In the genomic region with DNA sequence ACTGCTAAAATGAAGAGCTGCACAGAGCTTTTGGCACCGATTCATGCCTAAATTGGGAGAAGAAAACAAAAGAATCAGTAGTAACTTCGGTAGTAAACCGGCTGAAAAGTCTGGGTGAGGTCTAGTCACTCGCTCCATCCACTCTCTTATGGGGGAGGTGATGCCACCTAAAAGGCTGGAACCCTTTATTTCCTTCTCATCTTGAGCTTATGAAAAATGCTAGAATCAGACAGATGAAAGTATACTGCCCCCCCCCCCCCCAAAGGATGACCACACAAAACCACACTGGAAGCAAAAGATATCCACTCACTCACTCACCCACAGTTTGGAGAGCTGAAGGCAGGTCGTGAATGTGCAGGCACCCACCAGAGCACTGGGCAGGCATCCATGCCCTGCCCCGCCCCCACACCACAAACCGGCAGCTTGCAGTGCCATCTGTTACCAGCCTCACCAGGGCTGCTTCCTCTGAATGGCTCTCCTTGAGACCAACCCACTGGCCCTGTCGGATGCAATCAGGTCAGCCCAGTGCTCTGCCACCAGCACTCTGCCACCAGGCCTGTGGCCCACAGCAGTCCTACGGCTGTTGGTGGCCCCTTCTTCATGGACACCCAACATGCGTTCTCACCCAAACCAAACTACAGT, we compare ENCODE assay signal across 8 mouse cellular contexts. TPM values are rescaled to one million over a fixed set of nuclear protein-coding genes. Genes with fewer than 3 reads are reported as not detected.
A peak's percentile ranks its signal among the peaks of the same experiment; 100 is the strongest.
DNase-seq lines count a peak whose midpoint lies in the region; ATAC-seq lines count a peak whose summit lies in the region.

No protein-coding gene starts in this region.

- 0 out of 2 replicates have a peak overlapping the region, but pooled peaks have one; percentile 2 for H3K9ac ChIP-seq in lung, embryonic 15.5 days
- H3K9ac ChIP-seq in forebrain, embryonic 15.5 days (replicated peaks), result no peak overlapping the region
- no peak overlapping the region for H3K9ac ChIP-seq in stomach, embryonic 15.5 days

- peaks cover 97% of the 10 kb centered on the region for H3K4me1 ChIP-seq in lung, embryonic 15.5 days
- peaks cover 70% of the 10 kb centered on the region for H3K4me1 ChIP-seq in forebrain, embryonic 15.5 days
- H3K4me1 ChIP-seq in midbrain, embryonic 10.5 days, result peaks cover 94% of the 10 kb centered on the region
- peaks cover 64% of the 10 kb centered on the region for H3K4me1 ChIP-seq in stomach, embryonic 15.5 days

- H3K9me3 ChIP-seq in lung, embryonic 15.5 days, result no peaks in the 10 kb centered on the region
- H3K9me3 ChIP-seq in forebrain, embryonic 15.5 days, result no peaks in the 10 kb centered on the region
- no peaks in the 10 kb centered on the region for H3K9me3 ChIP-seq in midbrain, embryonic 10.5 days (replicated peaks)
- H3K9me3 ChIP-seq in stomach, embryonic 15.5 days, result no peaks in the 10 kb centered on the region

- peak overlapping the region; percentile 49 for H3K27ac ChIP-seq in lung, embryonic 15.5 days
- peak overlapping the region; percentile 71 for H3K27ac ChIP-seq in forebrain, embryonic 15.5 days (replicated peaks)
- peak overlapping the region; percentile 84 for H3K27ac ChIP-seq in midbrain, embryonic 10.5 days (replicated peaks)
- peak overlapping the region; percentile 40; the same call in 1 of the 2 replicates for H3K27ac ChIP-seq in stomach, embryonic 15.5 days

- no peak overlapping the region for H3K4me3 ChIP-seq in lung, embryonic 15.5 days
- H3K4me3 ChIP-seq in forebrain, embryonic 15.5 days, result no peak overlapping the region
- H3K4me3 ChIP-seq in midbrain, embryonic 10.5 days, result peak overlapping the region; percentile 100
- 0 out of 2 replicates have a peak overlapping the region, but pooled peaks have one; percentile 9 for H3K4me3 ChIP-seq in stomach, embryonic 15.5 days (replicated peaks)

- DNase-seq in lung, postnatal 25 days (ENCODE audit: low spot score), result no peak
- peak; percentile 99 for DNase-seq in cerebellum, adult 11-12 months
- DNase-seq in kidney, postnatal 25 days, result peak; percentile 27 to 56
- DNase-seq in midbrain, embryonic 10.5 days (ENCODE audit: low spot score), result no peak
- DNase-seq in heart, adult 8-10 months (ENCODE audit: low spot score), result no peak

- 52% methylated on average over 10 of the region's 10 CpGs for WGBS in lung, embryonic 15.5 days
- 16% methylated on average over 10 of the region's 10 CpGs for WGBS in forebrain, embryonic 15.5 days
- WGBS in midbrain, embryonic 10.5 days, result 69% methylated on average over 10 of the region's 10 CpGs
- WGBS in stomach, embryonic 15.5 days, result 45% methylated on average over 10 of the region's 10 CpGs

- H3K4me2 ChIP-seq in lung, embryonic 15.5 days, result peak overlapping the region; percentile 11; the same call in 1 of the 2 replicates
- no peak overlapping the region; the same call in 1 of the 2 replicates for H3K4me2 ChIP-seq in forebrain, embryonic 15.5 days (replicated peaks)
- peak overlapping the region; percentile 34 for H3K4me2 ChIP-seq in stomach, embryonic 15.5 days

- ATAC-seq in lung, embryonic 15.5 days (ENCODE audit: borderline replicate concordance, extremely low read depth, low FRiP score, low TSS enrichment), result no peak
- peak; percentile 79 for ATAC-seq in forebrain, embryonic 15.5 days (replicated peaks)
- ATAC-seq in stomach, embryonic 15.5 days (ENCODE audit: insufficient read depth, low FRiP score, low read depth), result 0 out of 2 replicates have a peak, but pooled peaks have one; percentile 25

- no peaks in the 10 kb centered on the region for H3K27me3 ChIP-seq in lung, embryonic 15.5 days
- H3K27me3 ChIP-seq in forebrain, embryonic 15.5 days, result peaks cover 23% of the 10 kb centered on the region
- H3K27me3 ChIP-seq in midbrain, embryonic 10.5 days (ENCODE audit: low read depth, poor library complexity, severe bottlenecking), result no peaks in the 10 kb centered on the region
- H3K27me3 ChIP-seq in stomach, embryonic 15.5 days (replicated peaks), result no peaks in the 10 kb centered on the region

- peaks cover 27% of the 10 kb centered on the region for H3K36me3 ChIP-seq in lung, embryonic 15.5 days
- H3K36me3 ChIP-seq in forebrain, embryonic 15.5 days, result no peaks in the 10 kb centered on the region
- H3K36me3 ChIP-seq in midbrain, embryonic 10.5 days, result peaks cover 49% of the 10 kb centered on the region
- peaks cover 3% of the 10 kb centered on the region; the same call in 1 of the 2 replicates for H3K36me3 ChIP-seq in stomach, embryonic 15.5 days

RNA-seq across cellular contexts. Expression of a gene that starts 21.0 kb away (rescaled TPM):
- 34.8 and 36.8 TPM in 2 replicates for polyA plus RNA-seq in lung, embryonic 15.5 days (2015; fragmentation: Nextera tagmentation; extraction: Ambion mirVana)
- 9.0 and 10.2 TPM in 2 replicates for polyA plus RNA-seq in forebrain, embryonic 15.5 days (2015; fragmentation: Nextera tagmentation; extraction: Ambion mirVana)
- 30.9 and 31.6 TPM in 2 replicates for polyA plus RNA-seq in midbrain, embryonic 10.5 days (2016; fragmentation: Nextera tagmentation; extraction: Ambion mirVana)
- polyA plus RNA-seq in stomach, embryonic 15.5 days (2015; fragmentation: Nextera tagmentation; extraction: Ambion mirVana), result 32.1 and 34.3 TPM in 2 replicates
- 10 to 100 TPM; 10.1 to 17.2 (median 13.6) TPM for total RNA-seq in heart, adult 8-10 months (2022)

RNA-seq across cellular contexts. Expression of a gene that starts 55.3 kb away (rescaled TPM):
- 25.2 and 28.7 TPM in 2 replicates for polyA plus RNA-seq in lung, embryonic 15.5 days (2015; fragmentation: Nextera tagmentation; extraction: Ambion mirVana)
- 13.2 and 14.5 TPM in 2 replicates for polyA plus RNA-seq in forebrain, embryonic 15.5 days (2015; fragmentation: Nextera tagmentation; extraction: Ambion mirVana)
- polyA plus RNA-seq in midbrain, embryonic 10.5 days (2016; fragmentation: Nextera tagmentation; extraction: Ambion mirVana), result 26.7 and 28.3 TPM in 2 replicates
- polyA plus RNA-seq in stomach, embryonic 15.5 days (2015; fragmentation: Nextera tagmentation; extraction: Ambion mirVana), result 17.8 and 18.6 TPM in 2 replicates
- total RNA-seq in heart, adult 8-10 months (2022), result 1 to 10 TPM; 2.4 to 4.1 (median 3.5) TPM

Comparison
In these comparisons a context has a peak if more than half of its experiments do, and no peak if none do; other contexts are left out.
1. H3K4me3 ChIP-seq: peak in midbrain, embryonic 10.5 days (single experiment) and stomach, embryonic 15.5 days (single experiment); none in lung, embryonic 15.5 days (single experiment) and forebrain, embryonic 15.5 days (single experiment).
2. DNase-seq: peak in cerebellum, adult 11-12 months (single experiment) and kidney, postnatal 25 days (2 of 2); none in lung, postnatal 25 days (single experiment), midbrain, embryonic 10.5 days (single experiment) and heart, adult 8-10 months (single experiment).
3. Peak in every context shown above with its lines, with median percentiles within 50 percentile points of each other: H3K27ac ChIP-seq.